Mouse (Mus musculus): Measurements from ENCODE around the gene Gcc1. TPM values are rescaled to one million over a fixed set of nuclear protein-coding genes. Genes with fewer than 3 reads are reported as not detected.
A peak's percentile ranks its signal among the peaks of the same experiment; 100 is the strongest.

The Gcc1 gene
- total RNA-seq, 2 experiments from 2014 or later, result 14.7 to 15.6 TPM

- peak; percentile 89 to 94 for DNase-seq (ENCODE audit: low spot score in 2 of 2)
Measured at GRCm38 (mm10) chr6:28423313-28423712, 4.9 kb downstream of the Gcc1 start, which contains the start of gene Arf5. Arf5 (plus strand) TSS chr6:28423560.

GRCm38 (mm10) chr6:28422651-28423290, 5.4 kb downstream of the Gcc1 start:
- DNase-seq (ENCODE audit: low spot score in 2 of 2), result no peak

GRCm38 (mm10) chr6:28421469-28422000, 6.7 kb downstream of the Gcc1 start:
- peak; percentile 88 to 92 for DNase-seq (ENCODE audit: low spot score in 2 of 2)

- DNase-seq (ENCODE audit: low spot score in 2 of 2), result no peak
Measured at GRCm38 (mm10) chr6:28420865-28421264, 7.3 kb downstream of the Gcc1 start.

GRCm38 (mm10) chr6:28420361-28420760, 7.8 kb downstream of the Gcc1 start:
- no peak for DNase-seq (ENCODE audit: low spot score in 2 of 2)

- DNase-seq (ENCODE audit: low spot score in 2 of 2), result no peak
Measured at GRCm38 (mm10) chr6:28419673-28420072, 8.5 kb downstream of the Gcc1 start.

GRCm38 (mm10) chr6:28418449-28418848, 9.7 kb downstream of the Gcc1 start:
- peak; percentile 49 to 78 for DNase-seq (ENCODE audit: low spot score in 2 of 2)

- no peak for DNase-seq (ENCODE audit: low spot score in 2 of 2)
Measured at GRCm38 (mm10) chr6:28416981-28417380, 11.2 kb downstream of the Gcc1 start.

- DNase-seq (ENCODE audit: low spot score in 2 of 2), result no peak
Measured at GRCm38 (mm10) chr6:28411236-28411635, 17.0 kb downstream of the Gcc1 start.

- no peak for DNase-seq (ENCODE audit: low spot score in 2 of 2)
Measured at GRCm38 (mm10) chr6:28410053-28410452, 18.1 kb downstream of the Gcc1 start.

- no peak for DNase-seq (ENCODE audit: low spot score in 2 of 2)
Measured at GRCm38 (mm10) chr6:28399791-28400190, 28.4 kb downstream of the Gcc1 start.

GRCm38 (mm10) chr6:28398726-28399125, 29.5 kb downstream of the Gcc1 start:
- no peak for DNase-seq (ENCODE audit: low spot score in 2 of 2)

GRCm38 (mm10) chr6:28397681-28398203, 30.4 kb downstream of the Gcc1 start, which contains the start of gene Zfp800:
Zfp800 (minus strand) TSS chr6:28398005.
- DNase-seq (ENCODE audit: low spot score in 2 of 2), result peak in 1 of 2 experiments; percentile 18

- no peak for DNase-seq (ENCODE audit: low spot score in 2 of 2)
Measured at GRCm38 (mm10) chr6:28396853-28397457, 31.2 kb downstream of the Gcc1 start.

- no peak for DNase-seq (ENCODE audit: low spot score in 2 of 2)
Measured at GRCm38 (mm10) chr6:28396051-28396852, 31.9 kb downstream of the Gcc1 start.

GRCm38 (mm10) chr6:28389038-28389437, 39.2 kb downstream of the Gcc1 start:
- DNase-seq (ENCODE audit: low spot score in 2 of 2), result no peak

GRCm38 (mm10) chr6:28385169-28385568, 43.0 kb downstream of the Gcc1 start:
- no peak for DNase-seq (ENCODE audit: low spot score in 2 of 2)

GRCm38 (mm10) chr6:28381983-28382382, 46.2 kb downstream of the Gcc1 start:
- no peak for DNase-seq (ENCODE audit: low spot score in 2 of 2)

GRCm38 (mm10) chr6:28369966-28370683, 58.1 kb downstream of the Gcc1 start:
- DNase-seq (ENCODE audit: low spot score in 2 of 2), result no peak

- DNase-seq (ENCODE audit: low spot score in 2 of 2), result no peak
Measured at GRCm38 (mm10) chr6:28367575-28367974, 60.6 kb downstream of the Gcc1 start.

Data from layer of hippocampus, postnatal 14 days (tissue).